Mouse (Mus musculus): ENCODE data around the gene Gm20388.
"Not testable (repeated sequence)": the region's sequence is repeated elsewhere in the genome, so short reads cannot be mapped to it uniquely, and the experiment has no call there.

Gm20388 gene

DNA sequence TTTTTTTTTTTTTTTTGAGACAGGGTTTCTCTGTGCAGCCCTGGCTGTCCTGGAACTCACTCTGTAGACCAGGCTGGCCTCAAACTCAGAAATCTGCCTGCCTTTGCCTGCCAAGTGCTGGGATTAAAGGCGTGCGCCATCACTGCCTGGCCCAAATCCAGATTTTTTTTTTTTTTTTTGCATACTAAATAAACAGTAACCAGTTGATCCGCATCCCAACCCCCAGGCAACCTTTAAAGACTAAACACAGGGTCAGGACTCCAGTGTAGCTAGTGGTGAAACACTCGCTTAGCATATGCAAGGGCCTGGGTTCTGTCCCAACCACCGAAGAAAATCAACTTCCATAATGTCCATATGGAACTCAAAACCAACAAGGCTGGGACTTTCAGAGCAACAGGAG is 4049.9 kb downstream of the Gm20388 start:
- not testable (repeated sequence) for DNase-seq (ENCODE audit: extremely low spot score, low spot score)

DNA sequence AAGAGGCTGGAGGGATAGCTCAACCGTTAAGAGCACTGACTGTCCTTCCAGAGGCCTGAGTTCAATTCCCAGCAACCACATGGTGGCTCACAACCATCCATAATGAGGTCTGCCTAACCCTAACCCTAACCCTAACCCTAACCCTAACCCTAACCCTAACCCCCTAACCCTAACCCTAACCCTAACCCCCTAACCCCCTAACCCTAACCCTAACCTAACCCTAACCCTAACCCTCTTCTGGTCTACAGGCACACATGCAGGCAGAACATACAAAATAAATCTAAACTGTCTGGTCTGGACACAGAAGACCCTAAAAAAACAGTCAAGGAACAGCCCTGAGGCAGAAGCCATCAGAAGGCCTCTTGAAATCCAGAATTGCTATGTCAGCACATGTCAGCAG is 4050.7 kb downstream of the Gm20388 start:
- DNase-seq (ENCODE audit: extremely low spot score, low spot score) = no peak

DNA sequence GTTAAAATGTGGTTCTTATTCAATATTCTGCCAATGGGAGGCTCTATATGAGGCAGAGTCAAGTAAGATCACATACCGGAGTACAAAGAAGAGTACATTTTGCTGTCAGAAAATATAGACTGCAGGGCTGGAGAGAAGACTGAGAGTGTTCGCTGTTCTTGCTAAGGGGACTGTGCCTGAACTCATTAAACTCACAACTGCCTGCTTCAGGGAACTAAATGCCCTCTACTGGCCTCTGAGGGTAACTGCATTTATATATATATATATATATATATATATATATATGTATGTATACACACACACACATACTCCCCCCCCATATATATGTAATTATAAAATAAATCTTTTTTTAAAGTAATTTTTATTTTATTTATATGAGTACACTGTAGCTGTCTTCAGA is 4056.3 kb downstream of the Gm20388 start:
- no peak for DNase-seq (ENCODE audit: extremely low spot score, low spot score)

DNA sequence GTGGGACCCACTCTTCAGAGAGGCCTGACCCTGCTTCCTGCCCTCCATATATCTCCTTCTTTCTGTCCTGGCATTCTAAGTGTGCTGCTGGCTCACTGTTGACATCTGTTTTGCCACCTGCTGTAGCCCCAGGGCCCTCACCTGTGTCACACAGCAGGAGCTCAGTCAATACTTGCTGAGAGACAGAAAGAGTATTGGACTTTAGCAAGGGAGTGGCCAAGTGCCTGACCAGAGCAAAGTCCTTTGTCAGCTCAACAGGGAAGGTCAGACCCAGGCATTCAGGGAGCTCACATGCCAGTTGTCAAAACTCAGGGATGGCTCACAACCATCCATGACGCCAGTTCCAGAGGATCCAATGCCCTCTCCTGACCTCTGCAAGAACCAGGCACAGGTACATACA is 4062.9 kb downstream of the Gm20388 start:
- no peak for DNase-seq (ENCODE audit: extremely low spot score, low spot score)

DNA sequence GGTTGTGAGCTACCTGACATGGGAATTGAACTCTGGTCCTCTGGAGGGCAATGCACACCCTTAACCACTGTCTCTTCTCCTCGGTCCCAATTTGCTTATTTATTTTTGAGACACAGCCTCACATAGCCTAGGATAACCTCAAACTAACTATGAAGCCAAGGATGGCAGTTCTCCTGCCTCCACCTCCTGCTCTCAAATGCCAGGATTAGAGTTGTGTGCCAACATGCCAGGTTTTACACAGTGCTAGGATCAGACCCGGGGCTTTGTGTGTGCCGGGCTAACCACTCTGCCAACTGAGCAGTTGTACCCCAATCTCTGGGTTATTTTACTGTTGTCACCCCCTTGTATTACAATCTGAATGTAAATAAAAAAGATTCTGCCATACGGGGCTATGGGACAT is 4066.9 kb downstream of the Gm20388 start:
- DNase-seq (ENCODE audit: extremely low spot score, low spot score) = no peak

DNA sequence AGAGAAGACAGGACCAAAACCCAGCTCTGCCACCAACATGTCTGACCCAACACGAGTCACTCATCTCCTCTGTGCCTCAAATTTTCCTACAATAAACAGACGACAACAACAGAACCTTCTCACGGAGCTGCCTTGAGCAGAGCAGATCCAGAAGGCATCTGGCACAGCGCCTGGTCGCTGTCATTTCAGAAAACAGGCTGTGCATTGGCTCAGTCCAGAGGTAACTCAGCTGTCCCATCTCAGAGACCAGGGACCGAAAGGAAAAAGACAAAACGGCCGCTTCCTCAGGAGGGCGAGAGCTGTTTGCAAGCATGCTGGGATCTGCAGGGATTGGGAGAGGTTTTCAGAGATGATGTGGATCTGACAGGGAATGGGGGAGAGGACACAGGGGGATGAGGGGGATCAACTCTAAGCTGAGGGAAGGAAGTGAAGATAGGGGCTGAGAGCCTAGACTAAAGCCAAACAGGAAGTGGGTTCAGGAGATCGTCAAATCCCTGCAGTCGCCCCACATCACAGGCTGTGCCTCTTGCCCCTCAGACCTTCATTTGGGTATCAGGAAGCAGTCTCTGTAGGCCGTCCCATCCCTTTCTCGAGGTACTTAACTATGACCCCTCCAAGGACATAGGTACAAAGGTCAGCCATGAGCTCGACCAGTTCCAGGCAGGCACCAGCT is 4067.7 kb downstream of the Gm20388 start:
- no peak for DNase-seq (ENCODE audit: extremely low spot score, low spot score)

DNA sequence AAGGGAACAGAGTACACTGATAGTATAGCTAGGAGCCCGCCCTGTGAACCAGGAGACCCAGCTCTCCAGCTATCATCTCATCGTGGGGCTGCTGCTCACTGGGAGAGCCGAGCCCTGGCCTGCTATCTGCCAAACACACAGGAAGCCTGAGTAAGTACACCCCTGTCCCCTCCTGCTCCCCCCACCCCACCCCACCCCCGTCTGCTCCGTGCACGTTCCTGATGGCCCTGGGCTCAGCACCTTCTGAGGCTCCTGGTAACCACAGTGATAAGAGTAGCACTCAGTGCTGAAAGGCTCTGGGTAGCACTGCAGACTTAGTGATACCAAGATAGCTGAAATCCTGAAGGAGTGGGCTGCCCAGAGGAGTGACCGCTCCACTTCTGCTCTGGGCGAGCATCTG is 4068.3 kb downstream of the Gm20388 start:
- no peak for DNase-seq (ENCODE audit: extremely low spot score, low spot score)

DNA sequence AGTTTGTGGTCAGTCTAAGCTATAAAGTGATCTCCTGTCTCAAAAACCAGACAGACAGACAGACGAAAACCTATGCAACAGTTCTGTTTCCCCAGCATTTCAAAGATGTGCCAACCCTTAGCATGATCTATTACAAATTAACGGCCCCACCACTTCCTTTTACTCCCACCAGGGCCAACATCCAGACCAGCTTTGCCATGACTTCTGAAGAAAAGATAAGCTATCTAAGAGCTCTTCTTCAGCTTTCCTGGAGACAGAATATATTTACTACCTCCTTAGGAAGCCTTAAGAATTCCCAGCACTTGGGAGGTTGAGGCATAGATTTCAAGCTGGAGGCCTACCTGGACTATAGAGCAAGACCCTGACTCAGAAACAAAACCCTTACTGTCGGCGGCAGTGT is 4069.6 kb downstream of the Gm20388 start:
- DNase-seq (ENCODE audit: extremely low spot score, low spot score) = no peak

DNA sequence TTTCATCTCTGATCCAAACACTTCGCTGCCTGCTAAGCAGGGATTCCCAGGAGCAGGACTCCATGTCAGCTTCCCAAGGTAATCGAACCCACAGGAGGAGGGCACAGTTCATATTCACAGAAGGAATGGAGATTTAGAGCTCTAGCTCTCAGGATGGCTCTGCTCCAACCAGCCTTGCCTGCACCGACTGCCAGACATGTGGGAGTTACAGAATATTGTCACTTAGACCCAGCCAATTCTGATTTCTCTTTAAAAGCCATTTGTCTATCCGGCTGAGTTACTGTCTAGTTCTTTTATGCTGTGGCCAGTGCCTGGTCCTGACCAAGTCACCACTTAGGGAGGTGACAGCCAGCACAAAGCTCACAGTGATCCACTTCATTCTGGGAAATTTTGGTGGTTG is 4071.0 kb downstream of the Gm20388 start:
- no peak for DNase-seq (ENCODE audit: extremely low spot score, low spot score)

DNA sequence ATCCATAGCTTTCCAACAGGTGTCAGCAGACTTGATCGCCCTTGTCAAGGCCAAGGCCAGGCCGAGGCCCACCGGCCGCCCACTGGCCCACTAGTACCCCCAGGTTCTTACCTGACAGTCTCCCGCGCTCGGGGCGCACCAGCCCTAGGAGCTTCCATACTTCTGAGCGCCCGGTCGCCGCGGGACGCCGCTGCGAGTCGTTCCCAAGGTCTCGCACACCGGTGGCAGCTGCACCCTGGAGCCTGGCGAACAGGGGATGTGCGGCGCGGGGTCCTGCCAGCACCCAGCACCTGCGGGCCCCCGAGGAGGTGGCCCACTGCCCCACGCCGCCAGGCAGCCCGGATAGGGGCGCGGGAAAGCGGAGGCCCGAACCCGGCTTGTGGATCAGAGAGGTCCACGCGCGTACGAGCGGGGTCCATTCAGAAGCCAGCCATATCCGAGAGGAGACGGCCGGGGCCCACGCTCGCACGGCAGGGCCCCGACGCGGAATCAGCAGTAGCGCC is 4071.7 kb downstream of the Gm20388 start:
- DNase-seq (ENCODE audit: extremely low spot score, low spot score) = no peak

DNA sequence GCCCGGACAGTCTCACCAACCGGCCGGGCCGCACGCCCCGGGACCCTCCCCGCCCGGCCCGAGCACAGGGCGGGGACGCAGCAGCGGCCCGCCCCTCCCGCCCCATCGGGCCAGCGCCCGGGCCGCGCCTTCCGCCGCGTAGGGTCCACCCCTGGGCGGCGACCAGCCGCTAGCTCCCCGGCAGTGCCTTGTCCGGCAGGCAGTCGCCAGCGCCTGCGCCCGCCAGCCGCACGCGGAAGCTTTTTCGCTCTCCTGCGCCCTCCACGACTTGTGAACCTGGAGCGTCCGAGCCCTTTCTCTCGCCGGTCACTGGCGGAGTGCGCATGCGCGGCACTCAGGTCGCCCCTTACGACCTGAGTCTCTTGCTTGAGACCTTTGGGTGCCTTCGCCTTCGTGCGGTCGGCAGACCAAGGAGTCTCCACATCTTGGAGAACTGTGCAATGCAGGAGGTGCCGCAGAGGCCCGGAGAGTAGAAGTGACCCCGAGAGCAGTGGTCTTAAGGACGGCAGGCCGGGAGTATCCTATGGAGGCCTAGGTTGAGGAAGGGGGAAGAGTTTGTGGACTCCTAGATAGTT is 4072.3 kb downstream of the Gm20388 start, which contains the start of gene Abcb10:
Abcb10 (minus strand) TSS at position 297 of the 575 bp plus-strand sequence.
- DNase-seq (ENCODE audit: extremely low spot score, low spot score) = peak; percentile 88

DNA sequence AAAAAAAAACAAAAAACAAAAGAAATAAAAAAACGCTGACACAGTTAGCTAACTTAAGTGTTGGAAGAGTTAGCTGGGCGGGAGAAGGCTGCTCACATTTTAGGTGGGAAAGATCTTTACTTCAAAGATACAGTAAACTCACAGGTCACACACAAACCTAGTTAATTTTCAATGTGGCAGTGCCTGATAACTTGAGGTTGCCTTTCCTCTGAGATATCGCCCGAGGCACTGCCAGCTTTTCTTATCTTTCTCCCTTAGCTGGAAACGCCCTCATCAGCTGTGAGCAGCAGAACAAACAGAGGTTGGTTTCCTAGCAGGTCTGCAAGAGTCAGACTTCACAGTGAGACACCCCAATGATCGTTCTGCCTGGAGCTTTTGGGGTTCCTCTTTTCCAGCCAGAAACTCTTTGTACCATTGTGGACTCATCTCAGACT is 4078.0 kb downstream of the Gm20388 start:
- no peak for DNase-seq (ENCODE audit: extremely low spot score, low spot score)

DNA sequence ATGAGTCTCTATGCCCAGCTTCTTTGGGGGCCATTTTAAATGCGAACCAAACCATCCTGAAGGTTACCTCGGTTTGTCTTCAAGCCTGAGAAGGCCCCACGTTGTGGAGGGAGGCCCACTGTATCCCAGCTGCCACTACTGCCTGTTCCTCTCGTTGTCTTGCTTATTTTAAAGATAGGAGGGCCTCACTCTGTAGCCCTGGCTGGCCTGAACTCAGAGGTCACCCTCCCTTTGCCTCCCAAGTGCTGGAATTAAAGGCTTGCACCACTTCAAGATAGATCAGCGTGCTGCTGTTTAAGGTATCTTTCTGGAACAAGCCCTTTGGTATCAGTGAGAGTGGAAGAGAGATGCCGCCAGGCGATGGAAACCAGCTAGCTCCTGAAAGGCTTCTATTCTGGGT is 4078.5 kb downstream of the Gm20388 start:
- no peak for DNase-seq (ENCODE audit: extremely low spot score, low spot score)

DNA sequence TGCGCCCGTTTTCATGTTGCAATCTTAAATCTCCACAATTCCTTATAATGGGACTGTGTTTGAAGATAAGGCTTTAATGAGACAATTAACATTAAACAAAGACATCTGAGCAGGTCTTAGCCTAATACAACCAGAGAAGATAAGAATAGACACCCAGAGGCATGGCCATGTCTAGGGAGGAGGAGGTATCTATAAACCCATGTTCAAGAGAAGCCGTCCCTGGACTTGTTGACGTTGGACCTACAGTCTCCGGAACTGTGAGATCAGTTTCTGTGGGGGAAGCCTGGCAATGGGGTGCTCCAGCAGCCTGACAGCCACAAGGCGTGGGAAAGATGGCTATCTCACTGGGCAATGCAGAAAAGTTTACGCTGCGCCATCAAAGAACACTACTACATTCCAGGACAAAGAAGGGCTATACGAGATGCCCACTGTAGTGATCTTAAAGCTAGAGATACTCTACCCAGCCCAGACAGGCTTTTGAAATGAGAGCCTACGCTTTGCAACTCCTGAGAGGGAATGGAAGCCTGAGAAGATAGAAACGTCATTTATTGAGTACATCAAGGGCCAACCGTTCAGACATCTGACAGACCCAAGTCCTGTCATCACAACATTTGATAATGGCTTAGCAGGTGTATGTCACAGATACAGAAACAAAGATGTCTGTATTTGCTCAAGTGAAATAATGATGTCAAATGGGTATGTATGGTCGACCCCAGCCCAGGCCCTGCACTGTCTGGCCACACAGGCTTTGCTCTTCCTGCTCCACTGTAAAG is 4079.8 kb downstream of the Gm20388 start:
- DNase-seq (ENCODE audit: extremely low spot score, low spot score) = no peak

DNA sequence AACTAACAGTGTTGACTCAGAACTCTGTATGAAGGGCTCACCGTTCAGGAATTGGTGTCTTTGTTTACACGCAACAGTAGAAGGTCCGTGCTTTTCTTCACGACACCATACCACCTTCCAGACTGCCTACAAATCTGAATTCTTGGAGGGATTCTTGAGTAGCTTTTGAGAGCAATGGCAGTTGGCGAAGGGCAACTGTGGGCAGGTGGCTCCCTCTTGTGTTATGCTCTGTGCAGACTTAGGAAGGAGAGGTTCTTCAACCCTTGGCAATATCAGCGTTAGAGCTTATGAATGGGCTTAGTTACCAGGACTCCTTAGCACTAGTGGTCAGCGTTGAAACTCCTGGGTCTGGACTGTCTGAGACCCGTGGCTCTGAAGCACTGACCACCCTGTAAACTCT is 4081.9 kb downstream of the Gm20388 start:
- DNase-seq (ENCODE audit: extremely low spot score, low spot score) = no peak

DNA sequence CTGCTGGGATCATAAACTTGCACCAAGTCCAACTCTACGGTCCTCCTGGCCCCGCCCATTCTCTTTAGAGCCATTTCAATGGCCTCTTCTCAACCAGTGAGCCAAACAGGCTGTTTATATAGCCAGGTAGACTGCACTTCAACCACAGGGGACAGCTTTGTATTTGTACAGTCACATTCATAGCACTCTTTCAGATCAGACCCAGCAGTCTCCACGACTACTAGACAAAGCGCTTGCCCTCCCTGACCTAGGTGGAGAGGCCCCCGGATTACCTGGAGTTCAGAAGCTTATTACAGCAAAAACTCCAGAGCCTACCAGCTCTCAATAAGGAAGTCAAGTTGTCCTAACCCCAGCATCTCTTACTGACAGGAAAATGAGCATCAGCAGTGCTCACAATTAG is 4083.0 kb downstream of the Gm20388 start:
- no peak for DNase-seq (ENCODE audit: extremely low spot score, low spot score)

DNA sequence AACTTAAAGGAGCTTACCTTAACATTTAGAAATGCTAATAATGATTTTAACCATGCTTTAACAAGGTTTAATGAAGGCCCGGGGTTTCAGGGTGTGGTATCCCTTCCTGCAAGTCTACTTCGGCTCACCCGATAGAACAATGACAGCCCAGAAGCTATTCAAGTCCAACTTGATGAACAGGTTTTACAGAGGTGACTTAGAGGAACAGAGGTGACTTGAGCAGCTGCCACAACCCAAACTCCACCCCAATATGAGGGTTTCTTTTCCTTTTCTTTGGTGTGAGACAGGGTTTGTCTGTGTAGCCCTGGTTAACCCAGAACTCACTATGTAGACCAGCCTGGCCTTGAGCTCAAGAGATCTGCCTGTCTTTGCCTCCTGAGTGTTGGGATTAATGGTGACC is 4083.4 kb downstream of the Gm20388 start:
- no peak for DNase-seq (ENCODE audit: extremely low spot score, low spot score)

DNA sequence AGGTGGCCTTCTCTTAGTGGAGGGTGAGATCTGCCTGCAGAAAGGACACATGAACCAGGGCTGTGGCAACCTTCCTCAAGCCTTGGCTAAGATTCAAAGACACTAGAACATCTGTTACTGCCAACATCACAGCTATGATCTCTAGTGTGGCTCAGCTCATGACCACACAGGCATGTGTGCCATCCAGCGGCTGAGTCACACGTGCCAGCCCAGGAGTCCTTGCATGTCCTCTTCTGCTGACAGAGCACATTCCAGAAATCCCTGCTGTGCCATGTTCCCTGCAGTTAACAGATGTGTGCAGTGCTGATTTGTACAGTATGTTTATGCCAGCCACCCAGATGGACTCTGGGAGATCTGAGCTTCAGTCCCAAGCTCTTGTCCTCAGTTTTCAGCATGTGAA is 4088.9 kb downstream of the Gm20388 start:
- no peak for DNase-seq (ENCODE audit: extremely low spot score, low spot score)

DNA sequence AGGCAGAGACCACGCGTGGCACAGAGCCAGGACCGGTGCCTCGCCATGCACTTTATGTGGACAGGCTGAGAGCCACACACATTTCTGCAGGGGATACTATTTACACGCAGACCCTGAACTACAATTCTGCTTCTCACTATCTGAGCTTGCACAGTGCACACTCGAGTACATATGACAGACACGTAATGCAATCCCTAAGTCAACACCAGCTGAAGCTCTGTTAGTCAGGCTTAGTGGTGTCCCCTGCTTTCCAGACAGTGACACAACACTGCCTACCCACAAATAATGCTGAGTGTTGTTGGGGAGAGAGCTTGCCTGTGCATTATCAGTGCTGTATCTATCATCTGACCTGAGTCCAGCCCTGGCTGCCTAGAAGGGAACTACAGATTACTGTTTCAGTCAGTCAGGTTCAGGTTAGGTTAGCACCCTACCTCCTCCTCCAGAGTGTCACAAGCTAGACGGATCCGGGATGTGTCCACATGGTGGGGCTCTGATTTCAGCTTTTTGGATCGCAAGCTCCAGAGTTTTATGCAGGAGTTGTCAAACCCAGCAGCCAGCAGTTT is 4092.0 kb downstream of the Gm20388 start:
- DNase-seq (ENCODE audit: extremely low spot score, low spot score) = no peak

DNA sequence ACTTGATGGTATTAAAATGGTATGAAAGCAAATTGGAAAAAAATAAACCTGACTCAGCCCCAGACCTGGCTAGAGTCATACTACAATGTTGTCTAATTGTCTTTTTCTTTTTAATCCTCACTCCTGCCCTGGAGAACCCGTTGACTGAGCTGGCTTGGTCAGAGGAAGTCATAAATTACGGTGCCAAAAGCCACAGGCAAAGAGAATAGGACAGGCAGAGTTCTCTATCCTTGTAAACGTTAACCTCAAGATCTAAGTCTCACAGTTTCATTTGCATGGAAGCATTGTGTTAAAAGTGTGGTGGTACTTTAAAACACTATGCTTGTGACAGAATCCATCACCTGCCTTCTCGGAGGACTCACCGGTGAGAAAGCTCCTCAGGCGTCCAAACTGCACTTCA is 4097.2 kb downstream of the Gm20388 start:
- DNase-seq (ENCODE audit: extremely low spot score, low spot score) = no peak

DNA sequence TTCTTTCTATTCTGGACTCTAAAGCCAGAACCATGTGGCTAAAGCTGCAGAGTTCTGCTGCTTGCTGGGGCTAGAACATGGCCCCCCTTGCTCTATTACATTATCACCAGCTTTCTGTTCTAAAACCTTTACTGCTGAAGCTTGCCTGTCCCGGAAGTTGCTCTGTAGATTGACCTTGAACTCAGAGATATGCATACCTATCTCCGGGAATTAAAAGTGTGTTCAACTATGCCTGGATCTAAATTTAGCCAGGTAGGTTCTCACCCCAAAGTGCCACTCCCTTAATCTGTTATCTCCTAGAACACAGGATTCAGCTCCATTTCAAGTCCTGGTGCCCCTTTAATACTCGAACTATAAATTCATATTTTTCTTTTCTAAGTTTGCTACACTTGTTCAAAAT is 4100.9 kb downstream of the Gm20388 start:
- DNase-seq (ENCODE audit: extremely low spot score, low spot score) = no peak

DNA sequence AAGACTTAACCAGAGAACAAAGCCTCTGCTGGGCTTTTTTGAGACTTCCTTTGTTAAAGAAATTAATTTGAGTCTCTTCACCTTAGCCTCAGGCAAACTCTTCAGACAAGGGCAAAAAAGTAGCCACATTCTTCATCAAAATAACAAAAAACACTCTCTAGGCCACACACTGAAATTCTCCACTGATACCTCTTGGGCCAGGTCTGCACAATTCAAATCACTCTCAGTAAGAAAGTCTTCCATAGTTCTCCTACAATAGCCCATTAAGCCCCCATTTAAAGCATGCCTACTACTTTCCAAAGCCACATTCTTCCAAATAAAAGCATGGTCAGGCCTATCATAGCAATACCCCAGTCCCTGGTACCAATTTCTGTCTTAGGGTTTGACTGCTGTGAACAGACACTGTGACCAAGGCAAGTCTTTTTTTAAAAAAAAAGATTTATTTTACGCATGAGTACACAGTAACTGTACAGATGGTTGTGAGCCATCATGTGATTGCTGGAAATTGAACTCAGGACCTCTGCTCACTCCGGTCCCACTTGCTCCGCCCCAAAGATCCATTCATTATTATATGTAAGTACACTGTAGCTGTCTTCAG is 4101.4 kb downstream of the Gm20388 start:
- DNase-seq (ENCODE audit: extremely low spot score, low spot score) = no peak
